Mouse (Mus musculus) urinary bladder, adult 18-20 months (tissue): ENCODE measurements around the gene Gmnn.

Source experiments
- DNase-seq, 2 experiments: peaks; one replicate each; pipeline ENCODE4 v3.0.0; 2022; ENCODE audit warnings: low spot score in 2 of 2, mixed read lengths in 2 of 2

Gene Gmnn

DNA sequence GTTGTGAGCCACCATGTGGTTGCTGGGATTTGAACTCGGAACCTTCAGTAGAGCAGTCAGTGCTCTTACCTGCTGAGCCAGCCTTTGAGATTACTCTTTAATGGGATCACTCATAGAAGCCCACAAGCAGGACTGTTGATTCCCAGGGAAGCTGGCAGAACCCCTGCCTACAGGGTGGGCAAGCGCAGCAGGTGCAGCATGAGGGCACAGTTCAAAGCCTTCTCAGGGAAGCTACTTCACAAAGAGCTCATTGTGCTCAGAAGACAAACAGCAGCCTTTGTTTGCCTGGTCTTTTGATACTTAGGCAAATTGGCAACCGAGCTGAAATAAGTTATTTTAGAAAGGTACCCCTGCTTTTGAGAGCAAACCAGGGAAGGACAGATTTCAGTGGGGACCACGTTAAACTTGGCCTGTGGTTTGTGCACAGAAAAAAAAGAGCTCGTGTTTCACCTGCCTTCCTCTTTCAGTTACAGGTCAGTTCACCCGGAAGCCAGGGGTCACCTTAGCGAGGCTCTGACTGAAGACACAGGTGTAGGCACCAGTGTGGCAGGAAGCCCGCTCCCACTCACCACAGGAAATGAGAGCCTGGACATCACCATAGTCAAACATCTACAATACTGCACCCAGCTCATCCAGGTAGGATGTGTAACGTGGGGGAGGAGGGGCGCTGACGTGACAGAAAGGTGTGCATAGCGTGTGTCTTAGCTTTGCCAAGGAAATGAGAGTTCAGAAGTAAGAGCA, 51.9 kb downstream of the Gmnn start:
- DNase-seq, result no peak

DNA sequence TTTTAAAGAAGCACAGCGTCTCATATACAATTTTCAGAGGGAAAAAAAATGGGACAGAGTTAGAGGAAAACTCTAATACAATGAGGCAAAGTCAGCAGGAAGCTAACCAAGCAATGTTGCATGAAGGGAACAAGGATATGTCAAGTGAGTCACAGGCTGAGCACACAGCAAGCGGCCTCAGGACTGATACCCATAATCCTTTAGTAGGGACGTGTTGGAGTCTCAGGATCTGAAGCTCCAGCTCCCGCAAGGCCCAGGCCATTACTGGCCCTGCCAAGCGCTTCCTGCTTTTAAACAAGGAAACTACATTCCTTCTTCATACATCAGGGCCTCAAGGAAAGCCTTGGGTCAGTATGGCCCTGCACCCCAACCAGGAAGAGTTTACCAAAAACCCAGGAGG, 59.6 kb downstream of the Gmnn start:
- DNase-seq, result no peak
